Mouse (Mus musculus) thymus, postnatal 25 days (tissue): ENCODE results near the gene Psg21.
"Not testable (repeated sequence)": the region's sequence is repeated elsewhere in the genome, so short reads cannot be mapped to it uniquely, and the experiment has no call there.

ENCODE experiments used
- DNase-seq: peaks from one replicate; pipeline ENCODE4 v3.0.0; 2022

Psg21 gene

DNA sequence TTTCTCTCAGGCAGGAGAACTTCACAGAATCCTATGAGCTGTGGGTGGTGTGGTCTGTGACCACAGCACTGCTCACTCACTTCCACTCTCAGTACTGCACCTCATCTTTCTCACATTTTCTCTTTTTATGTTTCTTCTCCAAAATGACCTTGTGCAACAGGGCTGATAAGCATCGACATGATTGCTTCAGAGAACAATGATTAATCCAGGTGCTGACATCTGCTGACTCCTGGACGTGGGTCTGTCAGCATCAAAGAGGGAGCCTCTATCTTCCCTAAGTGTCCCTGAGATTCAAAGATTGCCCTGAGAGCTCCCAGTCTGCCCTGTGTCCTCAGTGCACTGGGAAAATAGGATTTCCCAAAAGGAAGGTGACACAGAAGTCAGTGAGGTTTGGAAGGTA is at the start of gene Psg21:
Psg21 (minus strand) TSS at position 101 of the 400 bp plus-strand sequence.
- DNase-seq: not testable (repeated sequence)

DNA sequence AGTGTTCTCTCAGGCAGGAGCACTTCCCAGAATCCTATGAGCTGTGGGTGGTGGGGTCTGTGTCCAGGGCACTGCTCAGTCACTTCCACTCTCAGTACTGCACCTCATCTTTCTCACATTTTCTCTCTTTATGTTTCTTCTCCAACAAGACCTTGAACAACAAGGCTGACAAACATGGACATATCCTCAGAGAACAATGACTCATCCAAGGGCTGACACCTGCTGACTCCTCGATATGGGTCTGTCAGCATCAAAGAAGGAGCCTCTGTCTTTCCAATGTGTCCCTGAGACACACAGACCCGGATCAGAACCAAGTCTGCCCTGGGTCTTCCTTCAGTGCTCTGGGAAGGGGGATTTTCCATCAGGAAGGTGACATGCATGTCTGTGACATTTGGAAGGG is 29.6 kb upstream of the Psg21 start, which contains the start of gene Psg20:
Psg20 (minus strand) TSS at position 101 of the 400 bp plus-strand sequence.
- no peak for DNase-seq

DNA sequence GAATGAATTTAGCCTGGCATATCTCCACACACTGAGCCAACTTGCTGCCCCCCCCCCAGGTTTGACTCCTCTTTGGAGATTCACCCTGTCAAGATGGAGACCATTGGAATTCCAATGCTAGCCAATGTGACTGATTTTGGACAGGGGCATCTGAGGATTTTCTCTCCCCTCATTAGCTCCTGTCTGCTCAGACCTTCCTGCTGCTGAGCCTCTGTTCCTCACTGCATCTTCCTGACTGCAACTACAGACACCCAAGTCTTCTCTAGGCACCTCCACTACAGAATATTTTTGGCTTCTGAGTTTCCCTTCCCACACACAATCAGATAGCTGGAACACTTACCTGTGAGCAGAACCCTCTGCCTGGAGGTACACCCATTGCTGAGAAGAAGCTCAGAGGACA is 29.1 kb upstream of the Psg21 start:
- DNase-seq: no peak

GRCm38 (mm10) chr7:18679772-18680171 is 23.2 kb upstream of the Psg21 start:
- no peak for DNase-seq

DNA sequence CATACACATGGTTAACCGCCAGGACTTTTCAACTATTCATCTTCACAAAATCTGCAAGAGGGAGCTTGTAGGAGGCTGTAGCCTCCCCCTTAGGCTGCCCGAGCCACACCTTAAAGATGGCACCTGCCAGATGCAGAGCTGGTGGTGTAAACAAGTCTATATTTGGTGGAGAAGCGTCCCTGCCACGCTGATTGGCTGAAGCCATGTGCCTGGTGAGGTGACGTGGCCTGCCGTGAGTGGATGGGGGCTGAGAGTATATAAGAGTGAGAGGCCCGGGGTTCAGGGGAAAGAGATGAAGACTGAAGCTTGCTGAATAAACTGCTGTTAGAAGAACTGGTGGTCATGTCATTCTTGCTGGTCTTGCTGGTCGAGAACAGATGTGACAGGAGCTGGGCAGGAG is 29.6 kb downstream of the Psg21 start:
- DNase-seq: not testable (repeated sequence)

- not testable (repeated sequence) for DNase-seq
Measured at GRCm38 (mm10) chr7:18616401-18616800, 40.1 kb downstream of the Psg21 start, which contains the start of gene Psg23. Psg23 (minus strand) TSS chr7:18616501.
